Mouse (Mus musculus) neural tube, embryonic 14.5 days (tissue): ENCODE data around the gene C1qb. TPM values are rescaled to one million over a fixed set of nuclear protein-coding genes. Genes with fewer than 3 reads are reported as not detected.

Experiments
- ATAC-seq: fragments of 200-750 bp; cut with Nextera tagmentation; 2 replicates; pipeline ENCODE4 v1.8.0; 2017; ENCODE audit warnings: low read depth, mild to moderate bottlenecking, moderate TSS enrichment, moderate library complexity
- H3K27ac ChIP-seq: fragments of 300-500 bp; sonication (generic); 2 replicates; pipeline ENCODE4 v1.5.1; 2014; ENCODE audit warnings: low read depth, mild to moderate bottlenecking, control low read depth, low read length, moderate library complexity, mixed read lengths
- H3K27me3 ChIP-seq: fragments of 300-500 bp; sonication (generic); 2 replicates; pipeline ENCODE4 v1.6.1; 2014; ENCODE audit warnings: low read length; ENCODE audit not compliant: control insufficient read depth, insufficient read depth
- H3K36me3 ChIP-seq: fragments of 300-500 bp; sonication (generic); 2 replicates; pipeline ENCODE4 v1.6.1; 2014; ENCODE audit warnings: low read length, mixed read lengths; ENCODE audit not compliant: control insufficient read depth, insufficient read depth
- H3K4me1 ChIP-seq: fragments of 300-500 bp; sonication (generic); 2 replicates; pipeline ENCODE4 v1.6.1; 2014; ENCODE audit warnings: low read length; ENCODE audit not compliant: control insufficient read depth, insufficient read depth
- H3K4me2 ChIP-seq: fragments of 300-500 bp; sonication (generic); 2 replicates; pipeline ENCODE4 v1.6.1; 2014; ENCODE audit warnings: mild to moderate bottlenecking, low read depth, low read length, control low read depth
- H3K4me3 ChIP-seq: fragments of 300-500 bp; sonication (generic); 2 replicates; pipeline ENCODE4 v1.5.1; 2014; ENCODE audit warnings: low read depth, low read length, control low read depth, mixed read lengths
- H3K9ac ChIP-seq: fragments of 300-500 bp; sonication (generic); replicated peaks from 2 replicates; pipeline ENCODE4 v1.6.1; 2014; ENCODE audit warnings: low read depth, mild to moderate bottlenecking, control low read depth, low read length, mixed read lengths
- H3K9me3 ChIP-seq: fragments of 300-500 bp; sonication (generic); 2 replicates; pipeline ENCODE4 v1.6.1; 2016; ENCODE audit warnings: low read length; ENCODE audit not compliant: control insufficient read depth
- WGBS: fragments of 180-500 bp; shearing (Covaris S2); extraction: QIAGEN DNeasy Blood & Tissue Kit; methylation state at CpG from one replicate; pipeline ENCODE4 v1.1.7; 2014; 5-methylcytosine and 5-hydroxymethylcytosine counted together
- polyA plus RNA-seq: library from polyadenylated mRNA; unstranded; fragments of >200 nt; fragmentation: Nextera tagmentation; extraction: Ambion mirVana; gene quantifications from 2 replicates; pipeline ENCODE4 v1.2.1, GENCODE M21; 2014

Gene C1qb
- polyA plus RNA-seq, 1 experiment from 2014 or later = 28.2 TPM

DNA sequence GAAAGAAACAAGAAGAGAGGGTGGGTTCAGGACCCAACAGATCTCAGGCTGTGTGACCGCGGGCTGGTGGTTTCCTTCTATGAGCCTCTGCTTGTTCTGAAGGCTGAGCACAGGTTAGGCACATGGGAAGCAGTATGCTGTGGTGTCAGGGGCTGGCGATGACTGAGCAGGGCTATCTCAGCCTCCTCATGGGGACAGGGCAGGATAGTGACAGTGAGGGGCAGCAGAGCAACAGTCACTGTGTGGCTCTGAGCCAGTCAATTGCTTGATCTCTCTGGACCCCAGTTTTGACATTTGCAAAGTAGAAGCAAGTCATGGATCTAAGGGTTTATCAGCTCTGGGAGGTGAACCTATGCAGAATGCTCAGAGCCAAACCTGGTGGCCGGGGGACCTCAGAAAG lies 5.1 kb upstream of the C1qb start:
- Histone ChIP-seq H3K9me3 (no peaks in the 10 kb centered on the region), H3K36me3 (no peaks in the 10 kb centered on the region), H3K4me1 (0 out of 2 replicates have a peak, but pooled peaks cover 3% of the 10 kb centered on the region), H3K9ac (no peak overlapping the region), H3K4me2 (no peak overlapping the region), H3K27ac (no peak overlapping the region), H3K27me3 (peaks cover 6% of the 10 kb centered on the region; the same call in 1 of the 2 replicates), H3K4me3 (no peak overlapping the region)
- WGBS = 92% methylated on average over 4 of the region's 4 CpGs
- ATAC-seq = no peak

DNA sequence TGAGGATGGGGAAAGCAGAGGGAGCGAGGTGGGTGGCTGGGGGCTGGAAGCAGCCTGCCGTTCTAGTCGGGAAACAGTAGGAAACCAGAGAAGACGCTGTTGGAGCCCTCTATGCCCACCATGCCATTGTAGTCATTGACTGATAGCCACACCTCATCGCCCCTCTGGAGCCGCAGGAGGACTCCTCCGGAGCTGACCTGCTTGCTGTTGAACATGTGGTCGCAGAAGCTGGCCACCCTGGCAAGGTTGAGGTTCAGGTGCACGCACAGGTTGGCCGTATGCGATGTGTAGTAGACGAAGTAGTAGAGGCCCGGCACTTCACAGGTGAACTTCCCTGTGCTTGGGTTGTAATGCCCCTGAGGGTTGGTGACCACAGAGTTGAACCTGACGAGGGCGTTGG lies 4.0 kb upstream of the C1qb start:
- Histone ChIP-seq H3K4me2 (no peak overlapping the region), H3K9ac (no peak overlapping the region), H3K4me3 (no peak overlapping the region), H3K9me3 (no peaks in the 10 kb centered on the region), H3K27me3 (no peaks in the 10 kb centered on the region), H3K27ac (no peak overlapping the region), H3K36me3 (no peaks in the 10 kb centered on the region), H3K4me1 (no peaks in the 10 kb centered on the region)
- no peak for ATAC-seq
- 88% methylated on average over 15 of the region's 15 CpGs for WGBS

DNA sequence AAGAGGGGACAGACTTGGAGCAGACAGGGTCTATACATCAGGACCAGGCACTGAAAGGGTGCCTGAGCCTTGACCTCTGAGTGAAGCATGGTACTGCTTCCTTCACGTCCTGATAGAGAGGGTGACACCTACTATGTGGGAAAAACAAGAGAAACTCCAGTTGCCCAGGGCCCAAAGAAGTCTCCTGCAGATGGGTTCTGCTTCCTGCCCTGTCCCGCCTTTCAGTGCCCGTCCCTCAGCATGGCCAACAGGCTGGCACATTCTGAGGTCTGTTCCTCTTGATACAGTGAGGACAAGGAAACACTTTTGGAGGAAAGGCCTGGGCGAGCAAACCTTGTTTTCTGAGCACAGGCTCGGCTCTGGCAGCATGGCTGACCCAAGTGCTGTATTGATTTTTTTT lies 1.7 kb upstream of the C1qb start:
- H3K36me3 ChIP-seq = no peaks in the 10 kb centered on the region
- 71% methylated on average over 5 of the region's 5 CpGs for WGBS
- H3K27me3 ChIP-seq = no peaks in the 10 kb centered on the region
- H3K9ac ChIP-seq = no peak overlapping the region
- no peaks in the 10 kb centered on the region for H3K9me3 ChIP-seq
- no peak overlapping the region for H3K27ac ChIP-seq
- H3K4me3 ChIP-seq = no peak overlapping the region
- ATAC-seq = no peak
- H3K4me1 ChIP-seq = no peaks in the 10 kb centered on the region
- no peak overlapping the region for H3K4me2 ChIP-seq

DNA sequence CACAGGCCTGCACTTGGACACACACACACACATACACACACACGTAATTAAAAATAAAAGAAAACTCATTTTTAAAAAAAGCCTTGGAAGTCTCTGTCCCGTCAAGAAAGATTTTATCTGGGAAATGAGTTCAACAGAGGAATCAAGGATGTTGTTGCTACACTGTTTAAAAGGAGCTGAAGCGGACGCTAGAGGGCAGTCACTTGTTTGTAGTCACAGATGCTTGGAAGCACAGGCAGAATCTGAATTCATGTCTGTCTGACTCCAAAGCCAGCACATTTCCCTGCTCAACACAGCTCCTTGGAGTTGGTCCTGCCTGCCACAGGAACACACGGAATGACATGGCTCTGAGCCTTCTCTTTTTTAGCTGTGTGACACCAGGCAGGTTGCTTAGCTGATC lies 7.4 kb downstream of the C1qb start:
- H3K36me3 ChIP-seq = no peaks in the 10 kb centered on the region
- no peaks in the 10 kb centered on the region for H3K4me1 ChIP-seq
- no peaks in the 10 kb centered on the region for H3K27me3 ChIP-seq
- WGBS = 26% methylated on average over 5 of the region's 5 CpGs
- H3K4me2 ChIP-seq = no peak overlapping the region
- H3K4me3 ChIP-seq = no peak overlapping the region
- no peak for ATAC-seq
- no peak overlapping the region for H3K27ac ChIP-seq
- no peak overlapping the region for H3K9ac ChIP-seq
- no peaks in the 10 kb centered on the region for H3K9me3 ChIP-seq

DNA sequence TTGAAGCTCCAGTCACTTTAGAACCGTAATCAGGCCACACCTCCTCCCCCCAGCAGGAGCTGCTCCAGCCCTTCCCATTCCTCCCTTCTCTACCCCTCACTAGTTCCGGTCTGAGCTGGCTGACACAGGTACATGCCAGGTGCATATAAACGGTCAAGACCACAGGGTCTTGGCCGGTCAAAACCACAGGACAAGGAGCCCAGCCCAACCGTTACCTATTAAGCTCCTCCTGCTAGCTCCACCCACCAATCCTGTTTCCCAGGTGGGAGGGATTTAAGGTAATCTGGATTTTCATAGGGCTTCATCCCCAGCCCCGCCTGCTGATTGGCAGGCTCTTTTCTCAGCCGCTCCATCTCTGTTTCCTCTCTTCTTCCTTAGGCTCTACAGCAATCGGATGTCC lies 7.8 kb downstream of the C1qb start:
- Histone ChIP-seq H3K9ac (no peak overlapping the region), H3K27me3 (no peaks in the 10 kb centered on the region), H3K4me2 (no peak overlapping the region), H3K4me1 (no peaks in the 10 kb centered on the region), H3K4me3 (no peak overlapping the region), H3K27ac (no peak overlapping the region), H3K36me3 (no peaks in the 10 kb centered on the region), H3K9me3 (no peaks in the 10 kb centered on the region)
- no peak for ATAC-seq
- 54% methylated on average over 8 of the region's 8 CpGs for WGBS

DNA sequence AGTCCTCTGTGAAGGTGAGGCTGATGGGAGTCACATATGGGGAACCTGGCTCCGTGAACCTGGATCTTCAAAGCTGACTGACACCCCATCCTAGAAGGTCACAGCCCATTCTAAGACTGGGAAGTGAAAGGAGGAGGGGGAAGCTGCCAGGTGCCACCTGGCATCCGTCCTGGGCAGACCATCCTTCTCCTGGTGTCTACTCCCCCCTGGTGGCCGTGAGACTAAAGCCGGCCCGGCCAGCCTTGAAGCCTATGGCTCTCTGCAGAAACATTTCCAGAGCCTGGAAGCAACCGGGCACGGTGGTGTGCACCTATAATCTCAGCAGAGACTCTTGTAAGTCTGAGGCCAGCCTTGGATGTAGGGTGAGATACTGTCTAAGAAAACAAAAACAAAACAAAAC lies 9.0 kb downstream of the C1qb start:
- ATAC-seq = no peak; the same call in 1 of the 2 replicates
- Histone ChIP-seq H3K4me3 (no peak overlapping the region), H3K4me1 (no peaks in the 10 kb centered on the region), H3K36me3 (no peaks in the 10 kb centered on the region), H3K9ac (no peak overlapping the region), H3K27me3 (no peaks in the 10 kb centered on the region), H3K27ac (no peak overlapping the region), H3K9me3 (no peaks in the 10 kb centered on the region), H3K4me2 (no peak overlapping the region)
- WGBS = 25% methylated on average over 7 of the region's 7 CpGs

DNA sequence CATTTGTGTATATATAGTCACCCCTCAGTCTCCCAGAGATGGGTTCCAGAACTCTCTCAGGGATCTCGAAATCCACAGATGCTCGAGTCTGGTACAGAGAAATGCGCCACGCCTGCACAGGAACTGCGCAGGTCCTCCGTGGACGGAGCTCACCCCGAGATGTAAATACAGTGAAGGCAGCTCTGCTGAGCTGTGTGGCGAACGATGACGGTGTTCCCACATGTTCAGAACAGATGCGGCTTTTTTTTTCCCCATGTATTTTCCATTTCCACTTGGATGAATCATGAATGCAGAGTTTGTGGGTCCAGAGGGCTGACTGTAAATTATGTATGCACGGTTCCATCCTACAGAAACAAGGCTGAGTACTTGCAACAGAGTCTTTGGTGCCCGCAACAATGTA lies 11.0 kb downstream of the C1qb start:
- H3K4me2 ChIP-seq = no peak overlapping the region
- 87% methylated on average over 14 of the region's 14 CpGs for WGBS
- no peak for ATAC-seq
- no peaks in the 10 kb centered on the region for H3K9me3 ChIP-seq
- no peaks in the 10 kb centered on the region for H3K27me3 ChIP-seq
- no peak overlapping the region for H3K9ac ChIP-seq
- H3K27ac ChIP-seq = no peak overlapping the region
- no peak overlapping the region for H3K4me3 ChIP-seq
- no peaks in the 10 kb centered on the region for H3K36me3 ChIP-seq
- no peaks in the 10 kb centered on the region for H3K4me1 ChIP-seq

DNA sequence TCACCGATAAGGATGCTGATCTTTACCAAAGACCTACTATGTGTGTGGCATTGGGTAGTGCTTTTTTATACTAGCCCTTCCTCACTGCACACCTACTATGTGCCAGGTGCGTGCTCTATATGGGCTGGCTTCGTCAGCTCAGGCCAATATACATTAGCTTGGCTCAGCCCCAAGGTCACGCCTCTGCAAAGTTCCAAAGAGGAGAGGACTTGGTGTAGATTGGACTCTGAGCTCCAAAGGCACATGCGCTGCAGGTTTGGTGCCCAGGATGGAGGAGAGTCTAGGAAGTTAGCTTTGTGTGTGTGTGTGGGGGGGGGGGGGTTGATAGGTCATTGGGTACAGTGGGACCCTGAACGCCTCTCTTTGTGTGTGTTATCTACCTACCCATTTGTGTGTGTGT lies 17.6 kb downstream of the C1qb start:
- Histone ChIP-seq H3K4me3 (no peak overlapping the region), H3K4me1 (peaks cover 10% of the 10 kb centered on the region; the same call in 1 of the 2 replicates), H3K36me3 (no peaks in the 10 kb centered on the region), H3K9me3 (no peaks in the 10 kb centered on the region), H3K27ac (no peak overlapping the region; the same call in 1 of the 2 replicates), H3K9ac (no peak overlapping the region), H3K4me2 (no peak overlapping the region), H3K27me3 (no peaks in the 10 kb centered on the region)
- WGBS = 77% methylated on average over 6 of the region's 6 CpGs
- ATAC-seq = no peak

DNA sequence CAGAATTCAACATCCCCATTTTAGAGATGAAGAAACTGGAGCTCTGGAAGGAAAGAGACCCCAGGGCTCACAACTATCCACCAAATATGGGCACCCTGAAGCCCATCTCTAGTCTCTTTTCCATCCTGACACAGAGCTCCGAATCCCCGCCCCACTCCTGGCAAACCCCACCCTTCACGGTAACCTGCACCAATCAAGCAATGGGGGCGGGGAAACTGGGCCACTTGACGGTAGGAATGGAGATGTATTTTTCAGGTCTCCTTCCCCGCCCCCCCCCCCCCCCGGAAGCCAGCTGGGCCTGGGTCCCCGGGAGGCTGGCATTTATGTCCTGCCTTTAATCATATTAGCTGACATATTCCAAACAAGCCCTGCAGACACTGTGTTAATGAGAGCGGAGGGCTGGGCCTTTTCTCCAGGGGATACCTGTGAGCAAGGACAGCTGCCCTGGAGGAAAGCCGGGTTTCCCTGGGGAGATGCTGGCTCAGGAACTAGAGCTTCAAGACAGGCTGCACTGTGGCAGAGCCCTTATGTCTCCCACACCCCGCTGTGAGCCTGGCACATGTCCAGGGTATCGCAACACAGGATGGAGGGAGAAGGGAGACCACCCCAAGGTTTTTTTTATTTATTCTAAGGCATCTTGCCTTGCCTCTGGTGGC lies 18.2 kb downstream of the C1qb start:
- Histone ChIP-seq H3K27me3 (no peaks in the 10 kb centered on the region), H3K9ac (no peak overlapping the region), H3K9me3 (no peaks in the 10 kb centered on the region), H3K27ac (no peak overlapping the region; the same call in 1 of the 2 replicates), H3K4me3 (no peak overlapping the region), H3K4me2 (no peak overlapping the region), H3K36me3 (no peaks in the 10 kb centered on the region), H3K4me1 (peaks cover 10% of the 10 kb centered on the region; the same call in 1 of the 2 replicates)
- 12% methylated on average over 11 of the region's 12 CpGs for WGBS
- peak; percentile 31; the same call in 1 of the 2 replicates for ATAC-seq
